Mouse (Mus musculus) left cerebral cortex, adult 2 months (tissue): Measurements from ENCODE around the gene Saysd1. TPM values are rescaled to one million over a fixed set of nuclear protein-coding genes. Genes with fewer than 3 reads are reported as not detected.

Source experiments
- DNase-seq, 2 experiments: peaks; one replicate each; pipeline ENCODE4 v3.0.0; 2021 to 2022; ENCODE audit warnings: low spot score in 2 of 2, mixed read lengths in 1 of 2; ENCODE audit errors: extremely low spot score in 1 of 2
- H3K27ac ChIP-seq: fragments of 200-600 bp; 2 replicates; pipeline ENCODE4 v1.8.1; 2022
- H3K4me3 ChIP-seq: fragments of 200-600 bp; 2 replicates; pipeline ENCODE4 v1.8.1; 2022
- CTCF ChIP-seq: fragments of 200-600 bp; IDR thresholded peaks from 2 replicates; pipeline ENCODE4 v1.8.1; 2022; ENCODE audit warnings: antibody characterized with exemption, mild to moderate bottlenecking, moderate library complexity
- intact Hi-C: fragments of 180-260 bp; cut with DNase I; formaldehyde crosslinking; loops from one replicate; pipeline ENCODE4 v1.15.1; 2025
- total RNA-seq, 2 experiments: library from RNA; stranded (reverse); gene quantifications; 2 replicates each; pipeline ENCODE4 v1.2.3; 2021

Gene Saysd1
- total RNA-seq, 2 experiments from 2014 or later: 4.3 to 4.7 TPM

GRCm38 (mm10) chr14:20094942-20095341, 43.4 kb downstream of the Saysd1 start:
- intact Hi-C loops: no loop called here
- no peak overlapping the region for H3K27ac ChIP-seq
- H3K4me3 ChIP-seq: no peak overlapping the region
- DNase-seq: no peak
- TF ChIP-seq CTCF: no peak

GRCm38 (mm10) chr14:20093493-20093892, 44.8 kb downstream of the Saysd1 start:
- no peak for DNase-seq
- no peak overlapping the region for H3K27ac ChIP-seq
- no peak for TF ChIP-seq CTCF
- intact Hi-C loops: loop anchor here (2.0 kb wide), 1 partner anchor 19 kb away; no protein-coding TSS in a partner anchor
- H3K4me3 ChIP-seq: no peak overlapping the region

- TF ChIP-seq CTCF: no peak; the same call in 1 of the 2 replicates
- intact Hi-C loops: no loop called here
- DNase-seq: no peak
- H3K4me3 ChIP-seq: no peak overlapping the region
- H3K27ac ChIP-seq: no peak overlapping the region
Measured at GRCm38 (mm10) chr14:20084335-20084734, 54.0 kb downstream of the Saysd1 start.

- DNase-seq: peak; percentile 91
- Histone ChIP-seq H3K27ac (peak overlapping the region; percentile 87), H3K4me3 (peak overlapping the region; percentile 50)
- TF ChIP-seq CTCF: no peak
- intact Hi-C loops: no loop called here
Measured at GRCm38 (mm10) chr14:20082536-20083325, 55.6 kb downstream of the Saysd1 start.

- H3K4me3 ChIP-seq: peak overlapping the region; percentile 50
- no peak for TF ChIP-seq CTCF
- DNase-seq: no peak
- peak overlapping the region; percentile 87 for H3K27ac ChIP-seq
- intact Hi-C loops: no loop called here
Measured at GRCm38 (mm10) chr14:20081937-20082533, 56.3 kb downstream of the Saysd1 start.

GRCm38 (mm10) chr14:20081084-20081483, 57.2 kb downstream of the Saysd1 start:
- no peak for TF ChIP-seq CTCF
- DNase-seq: no peak
- intact Hi-C loops: no loop called here
- no peak overlapping the region for H3K27ac ChIP-seq
- H3K4me3 ChIP-seq: no peak overlapping the region

- intact Hi-C loops: no loop called here
Measured at GRCm38 (mm10) chr14:20077181-20077580, 61.2 kb downstream of the Saysd1 start.

GRCm38 (mm10) chr14:20075544-20075943, 62.8 kb downstream of the Saysd1 start:
- intact Hi-C loops: no loop called here
- no peak for DNase-seq
- no peak for TF ChIP-seq CTCF
- Histone ChIP-seq H3K27ac (no peak overlapping the region), H3K4me3 (no peak overlapping the region)

More at GRCm38 (mm10) chr14:20077181-20077580, 61.2 kb downstream of the Saysd1 start:
- TF ChIP-seq CTCF: no peak
- DNase-seq: no peak
- Histone ChIP-seq H3K4me3 (no peak overlapping the region), H3K27ac (no peak overlapping the region)

GRCm38 (mm10) chr14:20074759-20075158, 63.6 kb downstream of the Saysd1 start:
- no peak overlapping the region for H3K4me3 ChIP-seq
- intact Hi-C loops: loop anchor here (5.0 kb wide), 1 partner anchor 183 kb away; no protein-coding TSS in a partner anchor
- DNase-seq: no peak
- H3K27ac ChIP-seq: no peak overlapping the region
- no peak for TF ChIP-seq CTCF

GRCm38 (mm10) chr14:20070629-20071028, 67.7 kb downstream of the Saysd1 start:
- TF ChIP-seq CTCF: peak; percentile 70
- no peak overlapping the region for H3K4me3 ChIP-seq
- intact Hi-C loops: loop anchor here (5.0 kb wide), 1 partner anchor 187 kb away; no protein-coding TSS in a partner anchor
- peak; percentile 26 to 29 for DNase-seq
- no peak overlapping the region for H3K27ac ChIP-seq

GRCm38 (mm10) chr14:20068365-20068764, 70.0 kb downstream of the Saysd1 start:
- intact Hi-C loops: loop anchor here (5.0 kb wide), 1 partner anchor 136 kb away; no protein-coding TSS in a partner anchor
- TF ChIP-seq CTCF: no peak
- DNase-seq: no peak
- no peak overlapping the region for H3K4me3 ChIP-seq
- no peak overlapping the region for H3K27ac ChIP-seq
